Mouse (Mus musculus): ENCODE results near the gene Cenpa. TPM values are rescaled to one million over a fixed set of nuclear protein-coding genes. Genes with fewer than 3 reads are reported as not detected.

Gene Cenpa
- polyA plus RNA-seq (2012; ENCODE audit: low replicate concordance) = 397 and 536 TPM in 2 replicates

GRCm38 (mm10) chr5:30666391-30667195 lies at the start of gene Cenpa:
Gene Cenpa (plus strand): TSS chr5:30666777.

GRCm38 (mm10) chr5:30647815-30648560 lies 18.6 kb upstream of the Cenpa start, which contains the start of gene Slc35f6:
Gene Slc35f6 (plus strand): TSS chr5:30647933.

GRCm38 (mm10) chr5:30711147-30712001 lies 44.8 kb downstream of the Cenpa start, which contains the start of gene Dpysl5:
Gene Dpysl5 (plus strand): TSS chr5:30711564.

Other genes starting within 250 kb of the Cenpa start
- gene Otof, start 204.8 kb upstream of the Cenpa start, polyA plus RNA-seq (2012; ENCODE audit: low replicate concordance) = not detected in 2 replicates
- not detected in 2 replicates for gene 1700001C02Rik, start 200.7 kb upstream of the Cenpa start, polyA plus RNA-seq (2012; ENCODE audit: low replicate concordance)
- not detected in 2 replicates for gene Cib4, start 120.9 kb upstream of the Cenpa start, polyA plus RNA-seq (2012; ENCODE audit: low replicate concordance)
- 0.05 and 0.12 TPM in 2 replicates for gene Kcnk3, start 78.6 kb upstream of the Cenpa start, polyA plus RNA-seq (2012; ENCODE audit: low replicate concordance)
- gene Slc35f6, start 18.8 kb upstream of the Cenpa start, polyA plus RNA-seq (2012; ENCODE audit: low replicate concordance) = 11.0 and 36.3 TPM in 2 replicates
- 0.19 and 0.23 TPM in 2 replicates for gene Dpysl5, start 44.8 kb downstream of the Cenpa start, polyA plus RNA-seq (2012; ENCODE audit: low replicate concordance)
- 9.3 and 21.1 TPM in 2 replicates for gene Mapre3, start 147.9 kb downstream of the Cenpa start, polyA plus RNA-seq (2012; ENCODE audit: low replicate concordance)
- 13.1 and 32.5 TPM in 2 replicates for gene Tmem214, start 201.2 kb downstream of the Cenpa start, polyA plus RNA-seq (2012; ENCODE audit: low replicate concordance)
- 40.6 and 66.1 TPM in 2 replicates for gene Agbl5, start 221.9 kb downstream of the Cenpa start, polyA plus RNA-seq (2012; ENCODE audit: low replicate concordance)
- gene Ost4, start 241.0 kb downstream of the Cenpa start, polyA plus RNA-seq (2012; ENCODE audit: low replicate concordance) = 52.3 and 99.1 TPM in 2 replicates
- gene Emilin1, start 246.6 kb downstream of the Cenpa start, polyA plus RNA-seq (2012; ENCODE audit: low replicate concordance) = 5.9 and 22.8 TPM in 2 replicates